Mouse (Mus musculus) layer of hippocampus, postnatal 14 days (tissue): Measurements from ENCODE around the gene Mesp2. TPM values are rescaled to one million over a fixed set of nuclear protein-coding genes. Genes with fewer than 3 reads are reported as not detected.
"Not testable (repeated sequence)": the region's sequence is repeated elsewhere in the genome, so short reads cannot be mapped to it uniquely, and the experiment has no call there.

Experiments
- DNase-seq, 2 experiments: peaks; one replicate each; pipeline ENCODE4 v3.0.0; 2021 to 2022; ENCODE audit warnings: low spot score in 2 of 2, mixed read lengths in 1 of 2
- long read RNA-seq, 2 experiments: library from polyadenylated mRNA; stranded (forward); transcript quantifications; one replicate each; pipeline ENCODE4 v2.0.0; 2021
- total RNA-seq, 2 experiments: library from RNA; stranded (reverse); gene quantifications; 2 replicates each; pipeline ENCODE4 v1.2.3; 2021

Mesp2 gene
- 1 to 10 TPM; 1.2 to 1.9 TPM for total RNA-seq
- long read RNA-seq, experiment 1, partial matches to known transcripts: 0 of 1 reads
- long read RNA-seq, experiment 1, other reads (novel, unspliced or antisense): 0 of 1 reads
- long read RNA-seq, experiment 2: 0 reads

DNA sequence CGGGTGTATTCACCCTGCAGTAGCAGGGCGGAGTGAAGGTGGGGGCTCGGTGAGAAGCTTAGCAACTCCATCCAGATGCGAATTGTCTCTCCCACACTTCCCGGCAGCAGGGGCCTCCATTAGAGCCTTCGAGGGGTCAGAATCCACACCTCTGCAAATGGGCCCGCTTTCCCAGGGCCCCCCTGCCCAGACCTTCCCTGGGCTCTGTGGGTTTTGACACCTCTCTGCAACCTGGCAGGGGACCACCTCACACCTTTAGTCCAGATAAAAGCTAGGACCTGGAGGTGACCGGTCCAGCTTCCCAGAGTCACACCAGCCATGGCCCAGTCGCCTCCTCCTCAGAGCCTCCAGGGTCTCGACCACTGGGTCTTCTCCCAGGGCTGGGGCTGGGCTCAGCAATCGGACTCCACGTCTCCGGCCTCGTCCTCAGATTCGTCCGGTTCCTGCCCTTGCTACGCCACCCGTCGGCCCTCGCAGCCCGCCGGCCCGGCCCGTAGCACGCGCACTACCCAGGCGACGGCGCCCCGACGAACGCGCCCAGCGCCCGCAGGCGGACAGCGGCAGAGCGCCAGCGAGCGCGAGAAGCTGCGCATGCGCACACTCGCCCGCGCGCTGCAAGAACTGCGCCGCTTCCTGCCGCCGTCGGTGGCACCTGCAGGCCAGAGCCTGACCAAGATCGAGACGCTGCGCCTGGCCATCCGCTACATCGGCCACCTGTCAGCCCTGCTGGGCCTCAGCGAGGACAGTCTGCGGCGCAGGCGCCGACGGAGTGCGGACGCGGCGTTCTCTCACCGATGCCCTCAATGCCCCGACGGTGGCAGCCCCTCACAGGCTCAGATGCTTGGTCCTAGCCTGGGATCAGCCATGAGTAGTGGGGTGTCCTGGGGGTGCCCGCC, at the start of gene Mesp2:
Gene Mesp2 (plus strand): TSS at position 117 of the 896 bp plus-strand sequence.
- DNase-seq: peak; percentile 61 to 63

DNA sequence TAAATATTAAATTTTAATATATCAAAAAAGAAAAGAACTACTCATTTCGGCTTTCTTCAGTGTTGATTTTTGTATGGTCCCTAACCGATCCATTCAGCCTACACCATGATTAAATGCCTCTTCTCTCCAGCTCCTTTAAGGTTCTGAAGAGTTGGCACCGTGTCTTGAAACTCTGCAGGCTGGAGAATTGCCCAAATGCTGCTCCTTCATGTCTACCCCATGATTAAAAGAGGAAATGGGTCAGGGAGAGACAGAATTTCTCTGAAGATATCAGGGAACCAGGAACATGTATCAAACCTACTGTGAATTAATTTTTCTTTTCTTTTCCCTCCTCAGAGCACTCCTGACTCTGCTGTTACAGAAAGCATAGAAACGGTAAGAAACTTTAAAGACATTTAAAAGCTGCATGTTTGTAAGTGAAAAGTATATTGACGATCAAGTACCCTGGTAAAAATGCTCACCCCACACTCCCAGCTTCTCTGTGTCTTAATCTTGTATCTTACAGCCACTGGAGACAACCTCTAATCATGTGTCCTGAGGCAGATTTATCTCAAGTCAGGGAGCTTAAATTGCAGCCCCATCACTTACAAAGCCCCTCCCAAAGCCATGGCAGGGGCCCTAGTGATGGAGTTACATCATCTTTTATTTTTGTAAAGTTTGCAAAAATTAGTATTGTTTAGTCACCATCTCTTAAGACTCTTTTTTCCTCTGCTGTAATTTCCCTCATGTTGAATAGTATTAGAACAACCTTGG, 49.2 kb upstream of the Mesp2 start:
- no peak for DNase-seq

DNA sequence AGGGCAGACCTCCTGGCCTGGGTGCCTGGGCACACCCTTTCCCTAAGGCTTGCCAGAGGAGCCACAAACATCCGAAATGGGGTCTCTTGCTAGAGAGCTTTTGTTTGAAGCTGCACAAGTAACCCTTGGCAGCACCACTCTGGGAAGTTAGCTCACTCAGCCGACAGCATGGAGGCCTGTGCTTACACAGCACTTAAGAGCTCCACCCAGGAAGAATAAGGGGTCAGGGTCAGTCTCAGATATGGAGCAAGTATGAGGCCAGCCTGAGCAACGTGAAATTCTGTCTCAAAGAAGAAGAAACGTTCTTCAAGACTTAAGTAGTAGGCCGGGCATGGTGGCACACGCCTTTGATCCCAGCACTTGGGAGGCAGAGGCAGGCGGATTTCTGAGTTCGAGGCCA, 48.4 kb upstream of the Mesp2 start:
- no peak for DNase-seq

DNA sequence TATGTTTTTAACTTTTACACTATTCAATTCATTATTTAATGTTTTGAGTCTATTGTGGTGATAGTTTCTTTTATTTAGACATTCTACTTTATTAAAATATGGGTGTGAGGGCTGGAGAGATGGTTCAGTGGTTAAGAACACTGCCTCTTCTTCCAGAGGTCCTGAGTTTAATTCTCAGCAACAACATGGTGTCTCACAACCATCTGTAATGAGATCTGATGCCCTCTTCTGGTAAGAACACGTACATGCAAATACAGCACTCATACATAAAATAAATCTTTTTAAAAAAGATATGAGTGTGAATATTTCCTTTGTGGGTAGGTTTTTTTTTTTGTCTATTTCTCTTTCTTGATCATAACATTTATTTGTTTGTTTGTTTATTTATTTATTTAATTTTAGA, 44.5 kb upstream of the Mesp2 start:
- DNase-seq: no peak

DNA sequence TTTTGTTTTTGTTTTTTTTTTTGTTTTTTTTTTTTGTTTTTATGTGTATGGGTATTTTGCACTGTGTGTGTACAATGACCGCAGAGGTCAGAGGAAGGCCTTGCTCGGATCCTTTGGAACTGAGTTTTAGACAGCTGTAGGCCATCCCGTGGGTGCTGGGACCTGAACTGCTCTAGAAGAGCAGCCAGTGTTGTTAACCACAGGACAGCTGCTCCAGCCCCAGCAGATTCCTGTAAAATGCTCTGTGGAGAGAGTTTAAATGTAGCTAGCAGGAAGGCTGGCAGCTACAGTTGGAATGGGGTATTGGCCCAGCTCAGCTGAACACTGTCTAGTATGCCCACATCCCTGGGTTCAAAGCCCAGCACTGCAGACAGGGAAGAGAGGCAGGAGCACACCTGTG, 40.9 kb upstream of the Mesp2 start:
- no peak for DNase-seq

DNA sequence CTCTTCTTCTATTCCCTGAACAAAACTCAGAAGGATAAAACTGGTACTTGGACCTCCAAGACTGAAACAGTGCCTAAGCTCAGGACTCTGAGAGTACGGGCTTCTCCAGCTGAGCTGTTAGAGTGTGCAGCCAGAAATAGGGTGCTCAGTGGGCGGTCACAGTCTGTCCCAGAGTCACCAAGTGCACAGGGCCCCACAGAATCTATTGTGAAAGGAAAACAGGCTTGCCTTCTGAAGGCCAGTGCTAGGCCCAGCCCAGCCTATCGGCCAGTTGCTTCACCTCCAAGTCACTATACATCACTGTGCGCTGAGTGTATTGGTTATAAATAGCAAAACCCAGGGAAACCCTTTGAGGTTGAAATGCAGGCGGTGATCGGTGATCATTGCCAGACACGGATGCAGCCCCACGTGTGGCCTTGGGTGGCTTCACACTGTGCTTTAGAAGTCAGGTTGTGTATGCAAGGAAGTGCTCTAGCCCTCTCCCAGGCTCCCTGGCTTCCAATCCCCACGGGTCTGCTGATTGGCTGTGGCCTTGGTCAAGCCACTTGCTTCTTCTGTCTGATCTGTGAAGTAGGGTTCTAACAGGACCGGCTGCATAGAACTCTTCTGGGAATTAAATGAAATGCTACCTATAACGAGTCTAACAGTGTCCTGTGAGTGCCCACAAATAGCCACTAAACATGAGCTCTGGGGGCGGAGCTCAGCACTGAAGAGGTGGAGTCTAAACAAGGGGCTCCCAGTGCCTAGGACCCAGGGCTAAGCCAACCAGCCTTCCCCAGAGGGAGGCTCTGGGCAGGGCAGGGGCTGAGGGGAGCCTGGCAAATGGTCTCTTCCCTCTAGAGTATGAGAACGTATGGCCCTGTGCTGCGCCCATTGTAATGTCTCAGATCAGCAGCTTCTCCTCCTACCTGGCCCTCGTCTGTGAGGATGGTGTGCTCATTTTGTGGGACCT, 38.7 kb upstream of the Mesp2 start:
- DNase-seq: no peak

DNA sequence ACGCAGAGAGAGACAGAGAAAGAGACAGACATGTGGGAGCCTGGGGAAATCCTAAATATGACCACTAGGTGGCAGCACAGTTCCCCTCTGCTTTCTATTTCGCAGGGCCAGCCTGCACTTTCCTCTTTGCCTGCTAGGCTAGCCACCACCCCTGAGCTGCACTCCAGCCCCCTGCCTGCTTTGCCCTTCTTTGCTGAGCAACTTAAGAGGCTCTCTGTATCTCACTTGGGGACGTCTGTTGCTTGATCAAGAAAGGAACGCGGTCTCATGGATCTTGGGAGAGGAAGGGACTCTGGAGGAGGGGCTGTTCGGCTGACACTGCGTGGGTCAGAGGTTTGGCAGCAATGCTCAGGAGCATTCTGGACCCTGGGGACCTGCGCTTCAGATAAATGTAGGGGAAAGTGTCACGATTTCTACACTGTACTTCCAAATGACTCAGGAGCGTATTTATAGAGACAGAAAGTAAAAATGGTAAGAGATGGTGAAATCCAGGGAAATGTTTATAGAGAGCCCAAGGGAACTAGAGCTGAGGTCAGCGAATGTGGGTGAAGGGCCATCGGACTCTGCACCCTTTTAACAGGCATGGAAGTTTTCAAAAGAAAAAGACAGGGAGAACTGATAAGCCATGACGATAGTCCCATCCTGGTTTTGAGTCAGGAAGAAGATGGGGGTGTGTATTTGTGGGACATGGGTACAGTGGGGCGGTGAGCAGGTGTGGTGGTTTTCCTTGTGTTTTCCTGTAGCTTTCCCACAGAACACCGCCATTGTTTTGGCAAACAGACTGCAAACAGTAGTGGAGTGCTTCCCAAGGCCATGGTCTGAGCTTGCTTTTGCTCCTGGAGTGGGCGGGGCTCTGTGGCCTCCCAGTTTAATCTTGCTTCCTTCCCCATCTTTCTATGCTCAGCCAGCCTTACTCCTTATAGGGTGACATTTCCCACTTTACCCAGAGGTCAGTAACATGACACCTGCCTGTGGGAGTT, 29.6 kb upstream of the Mesp2 start:
- DNase-seq: peak; percentile 63 to 65

DNA sequence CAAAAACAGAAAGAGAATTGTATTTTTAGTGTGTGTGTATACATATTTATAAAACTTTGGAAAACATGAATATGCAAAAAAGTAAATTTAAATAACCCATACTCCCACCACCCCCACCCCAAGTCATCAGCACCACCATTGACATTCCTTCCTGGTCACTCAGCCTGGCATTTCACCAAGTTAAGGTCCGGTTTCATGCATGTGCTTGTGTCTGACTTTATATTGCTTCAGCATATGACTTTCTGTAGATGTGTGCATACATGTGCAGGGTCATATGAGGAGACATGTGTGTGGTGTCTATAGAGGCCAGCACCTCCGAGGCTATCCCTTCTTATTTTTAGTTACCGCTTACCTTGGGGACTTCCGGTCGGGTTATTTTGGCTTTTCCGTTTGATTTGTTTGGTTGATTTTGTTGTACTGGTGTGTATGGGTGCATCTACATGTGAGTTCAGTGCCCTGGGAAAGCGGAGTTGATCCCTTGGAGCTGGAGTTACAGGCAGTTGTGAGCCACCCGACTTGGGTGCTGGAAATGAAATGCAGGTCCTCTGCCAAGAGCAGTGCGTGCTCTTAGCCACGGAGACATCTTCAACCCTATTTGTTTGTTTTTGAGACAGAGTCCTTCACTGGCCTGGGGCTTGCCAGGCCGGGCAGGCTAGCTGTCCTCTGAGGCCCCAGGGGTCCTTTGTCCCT, 28.6 kb upstream of the Mesp2 start:
- no peak for DNase-seq

DNA sequence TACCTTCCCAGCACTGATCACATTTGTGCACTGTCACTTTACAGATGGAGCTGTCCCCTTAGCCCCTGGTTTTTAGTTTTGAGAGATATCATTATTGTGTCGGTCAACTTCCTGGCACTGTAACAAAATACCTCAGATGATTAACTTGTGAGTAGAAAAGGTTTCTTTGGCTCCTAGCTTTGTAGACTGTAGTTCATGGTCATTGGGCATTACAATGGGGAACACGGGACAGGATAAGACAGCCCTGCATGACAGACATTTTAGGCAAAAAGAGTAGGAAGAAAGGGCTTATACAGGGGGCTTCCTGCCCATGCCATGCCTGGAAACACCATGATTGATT, 28.0 kb upstream of the Mesp2 start:
- no peak for DNase-seq

DNA sequence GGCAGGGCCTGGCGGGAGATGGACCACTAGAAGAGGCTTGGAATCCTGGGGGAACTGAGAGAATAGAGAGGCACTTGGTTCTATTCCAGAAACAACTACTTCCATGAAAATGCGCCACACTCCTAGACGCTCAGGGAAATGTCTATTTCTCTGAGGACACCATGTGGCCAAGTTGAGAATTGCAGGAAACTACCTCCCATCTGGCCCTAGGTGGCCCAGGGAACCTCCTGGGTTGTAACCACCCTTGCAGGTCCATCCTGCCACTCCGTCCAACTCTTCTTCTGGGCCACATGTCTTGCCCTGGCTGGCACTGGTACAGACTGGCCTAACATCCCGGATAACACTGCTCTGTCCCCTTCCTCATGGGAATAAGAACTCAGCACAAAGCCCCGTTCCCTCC, 24.2 kb upstream of the Mesp2 start:
- peak; percentile 44 to 60 for DNase-seq

DNA sequence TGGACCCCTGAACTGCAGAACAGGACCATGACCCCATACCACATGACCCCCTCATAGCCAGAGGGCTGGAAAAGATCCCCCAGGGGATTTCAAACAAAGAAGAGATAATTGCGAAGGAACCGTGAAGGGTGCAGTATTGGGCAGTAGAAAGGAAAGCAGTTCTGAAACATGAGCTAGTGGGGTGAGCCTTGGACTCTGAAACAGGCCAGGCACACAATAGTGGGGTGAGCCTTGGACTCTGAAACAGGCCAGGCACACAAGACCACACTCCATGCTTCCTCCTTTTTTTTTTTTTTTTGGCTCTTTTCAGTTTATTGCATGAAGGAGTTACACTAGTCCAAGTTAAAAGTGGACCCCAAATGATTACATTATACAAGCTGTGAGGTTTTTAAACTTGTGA, 20.7 kb upstream of the Mesp2 start:
- DNase-seq: not testable (repeated sequence)

DNA sequence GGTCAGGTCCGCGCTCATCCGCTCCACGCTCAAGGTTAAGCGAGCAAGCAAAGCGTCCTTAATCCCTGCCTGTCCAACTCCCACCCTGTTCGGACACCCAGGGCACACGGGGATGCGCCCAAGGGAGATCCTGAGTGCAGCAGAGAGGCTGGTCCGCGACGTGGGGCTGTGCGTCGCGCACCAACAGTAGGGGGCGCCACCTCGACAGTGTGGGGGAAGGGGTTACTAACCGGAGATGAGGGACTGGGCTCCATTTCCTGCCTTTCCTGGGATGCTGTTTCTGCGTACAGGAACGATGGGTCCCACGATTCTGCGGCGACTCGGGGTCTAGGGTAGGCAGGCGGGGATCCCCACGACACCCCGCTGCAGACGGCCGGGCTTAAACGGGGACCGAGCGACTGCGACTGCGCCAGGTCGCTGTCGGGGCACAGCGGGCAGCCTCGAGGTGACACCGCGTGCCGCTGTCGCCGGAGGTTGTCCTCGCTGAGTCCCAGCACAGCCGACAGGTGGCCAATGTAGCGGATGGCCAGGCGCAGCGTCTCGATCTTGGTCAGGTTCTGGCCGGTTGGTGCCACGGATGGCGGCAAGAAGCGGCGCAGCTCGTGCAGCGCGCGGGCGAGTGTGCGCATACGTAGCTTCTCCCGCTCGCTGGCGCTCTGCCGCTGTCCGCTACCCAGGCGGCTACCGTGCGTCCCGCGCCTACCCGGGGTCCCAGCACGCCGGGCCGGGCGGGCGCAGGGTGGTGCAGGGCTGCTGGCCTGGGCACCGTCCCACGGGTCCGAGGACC, 17.7 kb upstream of the Mesp2 start:
- peak; percentile 17 to 33 for DNase-seq

DNA sequence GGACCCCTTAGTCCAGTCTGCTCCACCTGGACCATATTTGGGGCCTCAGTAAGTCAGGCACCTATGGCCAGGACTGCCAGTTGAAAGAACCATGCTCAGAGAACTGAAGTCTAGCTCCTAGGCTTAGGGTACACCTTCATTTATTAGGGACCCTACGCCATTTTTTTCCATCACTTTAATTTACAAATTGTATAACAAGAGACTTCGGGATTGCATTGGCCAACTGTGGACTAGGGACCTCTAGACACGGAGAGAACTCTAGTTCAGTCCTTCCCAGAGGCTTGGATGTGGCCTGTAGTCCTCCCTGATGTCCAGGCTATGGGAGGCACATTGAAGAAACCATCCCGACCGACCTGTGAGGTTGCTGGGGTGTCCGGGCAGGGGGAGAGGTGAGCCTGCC, 16.8 kb upstream of the Mesp2 start, which contains the start of gene Mesp1:
Gene Mesp1 (minus strand): TSS at position 101 of the 400 bp plus-strand sequence.
- no peak for DNase-seq

DNA sequence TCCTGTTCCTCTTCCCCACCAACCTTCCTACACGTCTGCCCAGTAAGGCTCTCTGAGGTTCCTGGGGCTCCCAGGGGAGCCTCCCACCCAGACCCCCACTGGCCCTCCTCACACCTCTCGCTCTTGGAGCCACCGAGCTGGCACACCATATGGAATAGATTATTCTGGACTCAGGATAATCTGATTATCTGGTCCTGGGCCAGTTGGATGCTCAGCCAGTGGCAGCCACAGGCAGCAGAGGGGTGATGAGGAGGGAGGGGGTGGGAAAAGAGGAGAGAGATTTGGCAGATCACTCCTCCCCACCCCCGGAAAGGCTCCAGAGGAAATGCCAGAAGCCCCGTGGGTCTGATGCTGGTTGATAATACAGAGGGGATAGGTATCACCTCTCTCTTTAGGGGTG, 11.9 kb upstream of the Mesp2 start:
- DNase-seq: no peak

DNA sequence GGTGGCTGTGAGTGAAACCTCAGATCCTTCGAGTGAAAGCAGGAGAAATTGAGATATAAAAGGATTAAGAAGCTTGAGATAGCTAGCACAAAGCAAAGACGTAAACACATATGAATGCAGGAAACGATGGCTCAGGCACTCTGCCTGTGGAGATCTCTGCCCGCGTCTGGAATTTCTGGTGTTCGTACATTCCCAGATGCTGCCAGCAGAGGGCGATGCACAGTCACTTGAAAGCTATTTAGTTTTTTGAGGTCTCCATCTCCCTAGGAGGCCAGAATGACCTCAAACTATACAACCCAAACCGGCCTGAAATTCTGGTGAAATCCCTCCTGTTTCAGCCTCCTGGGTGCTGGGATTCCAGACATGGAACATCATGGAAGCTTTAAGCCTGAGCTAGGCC, 11.5 kb upstream of the Mesp2 start:
- DNase-seq: peak; percentile 84

DNA sequence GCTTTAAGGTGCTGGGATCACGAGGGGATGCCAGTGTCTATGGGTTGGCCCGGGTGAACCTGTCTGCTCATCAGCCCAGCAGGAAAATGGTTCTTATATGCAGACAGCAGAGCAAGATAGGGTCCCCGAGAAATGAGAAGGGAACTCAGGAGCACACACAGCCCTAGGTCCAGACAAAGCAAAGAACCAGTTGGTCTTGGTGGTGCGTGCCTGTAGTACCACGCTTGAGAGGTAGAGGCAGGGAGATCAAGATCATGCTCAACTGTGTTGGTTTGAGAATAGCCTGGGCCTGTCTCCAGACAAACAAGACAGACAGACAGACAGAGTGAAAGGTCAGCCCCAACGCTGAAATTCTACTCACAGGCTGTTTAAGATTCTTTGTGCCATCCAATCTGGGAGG, 11.0 kb upstream of the Mesp2 start:
- no peak for DNase-seq

DNA sequence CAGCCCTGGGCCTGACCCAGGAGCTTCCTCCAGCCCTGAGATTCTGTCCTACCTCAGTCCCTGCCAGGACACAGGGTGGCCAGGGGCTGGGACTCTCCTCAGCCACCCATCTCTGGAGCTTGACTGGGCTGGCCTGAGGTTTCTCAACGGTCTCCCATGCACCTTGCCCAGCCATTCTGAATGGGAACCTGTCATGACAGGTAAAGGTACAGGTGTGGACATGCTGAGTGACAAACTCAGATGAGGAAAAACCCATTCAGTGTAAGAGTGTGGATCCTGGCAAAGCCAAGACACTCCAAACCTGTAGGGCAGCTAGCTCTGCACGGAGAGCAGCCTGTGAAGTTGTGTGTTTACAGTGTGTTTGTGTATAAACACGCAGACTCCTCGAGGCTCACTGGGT, 10.2 kb upstream of the Mesp2 start:
- DNase-seq: no peak

DNA sequence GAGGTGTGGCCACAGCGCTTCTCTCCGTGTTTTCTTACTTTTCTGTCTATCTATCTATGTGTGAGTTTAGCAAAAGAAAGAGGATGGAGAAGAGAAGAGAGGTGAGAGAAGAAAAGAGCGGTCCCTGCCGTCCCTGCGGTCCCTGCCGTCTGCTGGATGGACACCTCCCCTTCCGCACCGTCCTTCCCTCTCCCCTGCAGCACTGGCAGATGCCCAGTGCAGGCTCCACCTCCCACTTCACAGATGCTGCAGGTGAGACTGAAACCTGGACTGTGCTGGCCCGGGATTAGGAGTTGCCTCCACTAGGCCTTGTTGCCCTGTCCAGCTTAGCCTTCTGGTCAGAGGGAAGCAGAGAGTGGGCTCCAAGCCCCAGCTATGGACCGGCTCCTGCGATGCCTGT, 9.1 kb upstream of the Mesp2 start:
- no peak for DNase-seq
